Mouse (Mus musculus) C2C12 (cell line): ENCODE data around the gene Setd1b. TPM values are rescaled to one million over a fixed set of nuclear protein-coding genes. Genes with fewer than 3 reads are reported as not detected.
A peak's percentile ranks its signal among the peaks of the same experiment; 100 is the strongest.

Experiments
- H3K27me3 ChIP-seq: one replicate; pipeline ENCODE4 v1.6.1; 2011; ENCODE audit not compliant: control insufficient read depth, insufficient read depth, insufficient read length
- H3K36me3 ChIP-seq: one replicate; pipeline ENCODE4 v1.6.1; 2011; ENCODE audit not compliant: control insufficient read depth, insufficient read depth
- H3K4me3 ChIP-seq: one replicate; pipeline ENCODE4 v1.5.1; 2011; ENCODE audit warnings: mild to moderate bottlenecking, control low read depth; ENCODE audit not compliant: poor library complexity, insufficient read depth, severe bottlenecking
- H3K79me2 ChIP-seq: one replicate; pipeline ENCODE4 v1.6.1; 2011; ENCODE audit not compliant: control insufficient read depth, insufficient read depth
- H3K79me3 ChIP-seq: one replicate; pipeline ENCODE4 v1.6.1; 2011; ENCODE audit warnings: low read depth, control low read depth
- H3ac ChIP-seq: one replicate; pipeline ENCODE3; 2011; ENCODE audit warnings: low read depth; ENCODE audit not compliant: control insufficient read depth, insufficient read length
- CEBPB ChIP-seq: IDR thresholded peaks from one replicate; pipeline ENCODE4 v1.6.1; 2011; ENCODE audit warnings: low read depth, mild to moderate bottlenecking, control low read depth, moderate library complexity
- CTCF ChIP-seq: IDR thresholded peaks from one replicate; pipeline ENCODE4 v1.5.1; 2011; ENCODE audit not compliant: control insufficient read depth, insufficient read depth, insufficient read length
- FOSL1 ChIP-seq: IDR thresholded peaks from one replicate; pipeline ENCODE4 v1.8.0; 2011; ENCODE audit warnings: mild to moderate bottlenecking, low read length; ENCODE audit not compliant: poor library complexity, insufficient read depth, severe bottlenecking
- MAX ChIP-seq: IDR thresholded peaks from one replicate; pipeline ENCODE4 v1.6.1; 2011; ENCODE audit warnings: mild to moderate bottlenecking, control low read depth
- MYOD1 ChIP-seq: IDR thresholded peaks from one replicate; pipeline ENCODE4 v1.6.1; 2011; ENCODE audit warnings: low read depth; ENCODE audit not compliant: control insufficient read depth, insufficient read length
- MYOG ChIP-seq: IDR thresholded peaks from one replicate; pipeline ENCODE4 v1.6.1; 2011; ENCODE audit not compliant: control insufficient read depth, insufficient read length; ENCODE audit errors: extremely low read depth
- USF1 ChIP-seq: IDR thresholded peaks from one replicate; pipeline ENCODE4 v1.6.1; 2011; ENCODE audit warnings: low read depth, mild to moderate bottlenecking, control low read depth, moderate library complexity
- polyA plus RNA-seq: library from polyadenylated mRNA; unstranded; fragments of >200 nt; fragmentation: generic; extraction: Trizol; gene quantifications from one replicate; pipeline ENCODE4 v1.2.1, GENCODE M21; 2012; ENCODE audit warnings: missing spikeins

Gene Setd1b
- polyA plus RNA-seq, 1 experiment: 4.4 TPM

DNA sequence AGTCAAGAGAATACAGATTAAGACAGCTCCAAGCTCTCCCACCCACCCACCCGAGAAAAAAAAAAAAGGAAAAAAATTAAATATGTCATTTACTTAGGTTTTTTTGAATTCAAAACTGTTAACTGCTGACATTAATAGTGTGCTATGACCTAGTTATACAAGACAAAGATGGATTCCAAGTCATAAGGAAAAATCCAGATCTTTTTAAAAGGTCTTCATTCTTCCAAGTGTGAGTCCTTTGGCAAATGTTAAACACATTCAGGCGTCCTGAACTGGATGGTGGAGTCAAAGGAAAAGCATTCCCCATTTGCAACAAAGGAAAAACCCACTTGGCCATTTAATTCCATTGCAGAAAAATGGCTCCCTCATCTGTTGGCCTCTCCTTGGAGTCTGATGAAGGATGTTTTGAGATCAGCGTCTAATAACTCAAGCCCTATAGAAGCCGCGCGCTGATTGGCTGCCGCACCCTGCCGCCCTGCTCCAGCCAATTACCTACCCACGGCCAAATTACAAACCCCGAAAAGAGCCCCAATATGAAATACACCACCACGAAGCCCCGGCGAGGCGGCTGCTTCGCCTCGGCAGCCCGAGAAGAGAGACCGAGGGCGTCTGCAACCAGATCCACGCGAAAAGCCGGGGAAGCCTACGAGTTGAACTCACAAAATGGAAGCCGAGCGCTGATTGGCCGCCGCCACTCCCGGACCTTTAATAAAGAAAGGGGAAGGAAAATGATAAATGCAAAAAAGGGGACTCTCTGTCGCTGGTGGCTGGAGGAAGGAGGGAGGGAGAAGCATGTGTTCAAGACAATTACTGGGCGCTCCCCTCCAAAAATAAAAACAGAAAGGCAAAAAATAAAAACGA, 1.1 kb upstream of the Setd1b start:
- Histone ChIP-seq H3ac (peak overlapping the region; percentile 93), H3K79me2 (peaks cover 81% of the 10 kb centered on the region), H3K4me3 (peak overlapping the region; percentile 56), H3K27me3 (no peaks in the 10 kb centered on the region), H3K79me3 (peaks cover 36% of the 10 kb centered on the region), H3K36me3 (peaks cover 5% of the 10 kb centered on the region)
- TF ChIP-seq MAX (peak; percentile 11), CTCF (no peak)

DNA sequence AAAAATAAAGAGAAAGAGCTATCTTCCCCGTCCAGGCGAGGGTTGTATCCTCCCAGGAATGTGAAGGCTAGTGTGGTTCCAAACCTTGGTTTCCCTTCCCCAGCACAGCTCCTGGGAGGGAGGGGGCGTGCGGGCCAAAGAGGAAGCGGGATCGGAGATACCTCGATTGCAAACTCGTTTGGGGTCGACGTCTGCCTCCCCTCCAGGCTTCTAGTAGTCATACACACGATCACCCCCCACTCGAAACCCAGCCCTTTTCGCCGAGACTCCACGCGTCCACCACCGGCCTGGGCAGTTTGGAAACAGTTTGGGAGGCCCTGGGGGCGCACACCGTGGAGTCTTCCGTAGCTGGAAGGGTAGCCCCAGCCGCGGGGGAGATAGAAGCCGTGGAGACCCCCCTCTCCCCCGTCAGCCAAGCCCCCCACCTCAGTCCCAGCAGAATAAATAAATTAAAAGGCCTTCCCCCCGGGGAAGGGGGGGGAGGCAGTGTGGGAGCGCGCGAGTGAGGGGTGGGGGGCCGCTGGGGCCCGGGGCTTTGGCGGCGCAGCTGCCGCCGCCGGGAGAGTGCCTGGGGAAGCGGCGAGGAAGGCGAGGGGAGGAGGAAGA, 335 bp upstream of the Setd1b start:
- Histone ChIP-seq H3K27me3 (no peaks in the 10 kb centered on the region), H3ac (peak overlapping the region; percentile 93), H3K79me2 (peaks cover 82% of the 10 kb centered on the region), H3K4me3 (peak overlapping the region; percentile 56), H3K36me3 (peaks cover 10% of the 10 kb centered on the region), H3K79me3 (peaks cover 36% of the 10 kb centered on the region)
- TF ChIP-seq CEBPB: no peak
- no peak for TF ChIP-seq MAX
- TF ChIP-seq MYOD1: no peak
- no peak for TF ChIP-seq CTCF
- TF ChIP-seq MYOG: no peak
- TF ChIP-seq FOSL1: no peak
- no peak for TF ChIP-seq USF1

DNA sequence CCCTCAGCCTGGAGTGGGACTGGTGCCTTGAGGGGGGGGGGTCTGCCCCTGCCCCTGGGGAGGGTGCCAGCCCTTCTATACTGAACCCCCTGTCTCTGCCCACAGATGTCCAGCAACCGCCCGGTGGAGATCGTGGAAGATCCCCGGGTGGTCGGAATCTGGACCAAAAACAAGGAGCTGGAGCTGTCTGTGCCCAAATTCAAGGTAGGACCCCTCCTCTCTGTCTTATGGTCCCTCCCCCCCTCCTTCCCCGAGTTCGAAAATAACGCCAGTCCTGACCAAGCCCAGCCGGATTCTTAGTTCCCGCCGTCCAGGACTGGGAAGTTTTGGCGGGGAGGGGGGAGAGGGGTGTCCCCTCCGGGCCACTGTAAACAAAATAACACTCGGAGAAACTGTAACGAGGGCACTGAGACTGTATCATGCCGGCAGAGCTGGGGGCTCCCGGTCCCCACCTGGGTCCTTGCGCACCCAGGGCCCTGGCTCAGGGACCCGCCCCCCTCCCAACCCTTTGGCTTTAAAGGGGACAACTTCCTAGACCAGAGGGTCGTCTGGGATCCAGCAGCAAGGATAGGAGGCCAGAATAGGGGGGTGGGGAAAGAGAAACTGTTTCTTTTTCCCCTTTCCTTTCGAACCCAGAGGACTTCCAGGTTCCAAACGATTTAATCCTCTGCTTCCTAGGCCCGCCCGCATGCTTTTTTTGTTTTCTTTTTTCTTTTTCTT, 1.4 kb downstream of the Setd1b start:
- peak overlapping the region; percentile 56 for H3K4me3 ChIP-seq
- H3K27me3 ChIP-seq: no peaks in the 10 kb centered on the region
- TF ChIP-seq CTCF (no peak), USF1 (no peak), MYOG (no peak), FOSL1 (no peak), MAX (no peak), MYOD1 (no peak), CEBPB (no peak)
- peak overlapping the region; percentile 93 for H3ac ChIP-seq
- H3K79me3 ChIP-seq: peaks cover 33% of the 10 kb centered on the region
- peaks cover 76% of the 10 kb centered on the region for H3K79me2 ChIP-seq
- peaks cover 19% of the 10 kb centered on the region for H3K36me3 ChIP-seq

DNA sequence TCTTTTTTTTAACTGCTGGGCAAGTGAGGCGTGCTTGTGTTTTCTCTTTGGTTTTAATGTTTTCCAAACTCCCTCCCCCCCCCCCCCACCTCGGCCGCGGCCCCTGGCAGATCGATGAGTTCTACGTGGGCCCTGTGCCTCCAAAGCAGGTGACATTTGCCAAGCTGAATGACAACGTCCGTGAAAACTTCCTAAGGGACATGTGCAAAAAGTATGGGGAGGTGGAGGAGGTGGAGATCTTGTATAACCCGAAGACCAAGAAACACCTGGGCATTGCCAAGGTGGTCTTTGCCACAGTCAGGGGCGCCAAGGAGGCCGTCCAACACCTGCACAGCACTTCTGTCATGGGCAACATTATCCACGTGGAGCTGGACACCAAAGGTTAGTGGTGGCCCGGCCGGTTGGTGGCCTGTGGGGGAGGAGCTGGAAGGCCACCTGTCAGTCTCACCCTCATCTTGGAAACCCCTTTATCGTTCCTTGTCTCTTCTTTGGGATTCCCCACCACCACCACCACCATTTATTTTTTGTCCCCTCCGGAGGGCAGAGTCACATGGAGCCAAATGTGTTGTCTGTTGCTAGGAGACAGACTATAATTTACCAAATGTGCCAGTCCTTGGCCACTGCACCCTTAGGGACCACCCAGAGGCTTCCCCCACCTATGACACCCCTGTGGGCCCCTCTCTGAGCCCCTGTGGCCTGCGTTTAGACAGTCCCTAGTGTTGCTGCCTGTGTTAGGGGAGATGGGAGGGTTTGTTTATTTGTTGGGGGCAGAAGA, 2.2 kb downstream of the Setd1b start:
- no peak for TF ChIP-seq MYOG
- TF ChIP-seq MYOD1: no peak
- no peak for TF ChIP-seq FOSL1
- TF ChIP-seq CTCF: no peak
- no peak for TF ChIP-seq USF1
- TF ChIP-seq CEBPB: no peak
- TF ChIP-seq MAX: no peak
- Histone ChIP-seq H3K79me3 (peaks cover 38% of the 10 kb centered on the region), H3K79me2 (peaks cover 79% of the 10 kb centered on the region), H3K4me3 (peak overlapping the region; percentile 56), H3K27me3 (no peaks in the 10 kb centered on the region), H3K36me3 (peaks cover 25% of the 10 kb centered on the region), H3ac (peak overlapping the region; percentile 27)

DNA sequence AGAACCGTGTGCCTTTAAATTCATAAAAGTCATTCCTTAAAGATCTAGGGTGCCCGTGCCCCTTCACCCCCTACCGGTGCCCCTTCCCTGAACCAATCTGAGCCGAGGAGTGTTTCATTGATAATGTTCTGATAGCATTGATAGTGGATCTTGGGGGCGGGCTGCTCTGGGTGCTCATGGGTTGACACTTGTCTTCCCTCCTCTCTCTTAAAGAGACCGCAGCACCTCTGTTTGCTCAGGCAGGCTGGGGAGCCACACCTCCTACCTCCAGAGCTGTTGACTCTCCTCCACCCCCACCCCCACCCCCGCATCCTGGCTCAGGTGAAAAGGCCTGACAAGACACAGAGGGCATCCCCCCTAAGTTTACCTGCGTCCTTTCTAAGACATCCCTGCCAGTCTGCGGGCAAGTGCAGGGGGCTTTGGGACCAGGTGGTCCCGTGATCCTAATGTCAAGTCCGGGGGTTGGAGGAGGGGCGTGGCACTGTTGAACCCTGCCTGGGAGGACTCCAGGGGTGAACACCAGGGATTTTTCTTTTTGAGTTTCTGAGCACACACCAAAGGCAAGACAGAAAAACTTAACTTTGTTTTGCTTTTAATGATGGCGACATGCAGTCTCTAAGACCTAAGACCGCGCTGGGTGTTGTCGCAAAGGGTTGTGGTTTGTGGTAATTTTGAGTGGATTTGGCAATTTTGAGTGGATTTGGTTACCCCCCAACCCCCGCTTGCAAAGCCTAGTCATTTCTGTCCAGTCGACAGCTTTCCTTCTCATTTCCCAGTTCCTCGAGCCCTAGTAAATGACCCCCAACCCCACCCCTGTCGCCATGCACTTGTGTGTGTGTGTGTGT, 3.0 kb downstream of the Setd1b start:
- H3K4me3 ChIP-seq: no peak overlapping the region
- no peaks in the 10 kb centered on the region for H3K27me3 ChIP-seq
- H3K79me2 ChIP-seq: peaks cover 79% of the 10 kb centered on the region
- peaks cover 26% of the 10 kb centered on the region for H3K36me3 ChIP-seq
- H3ac ChIP-seq: peak overlapping the region; percentile 19
- TF ChIP-seq CTCF (no peak), FOSL1 (no peak), MYOG (no peak), USF1 (no peak), MAX (no peak), MYOD1 (no peak), CEBPB (no peak)
- peaks cover 33% of the 10 kb centered on the region for H3K79me3 ChIP-seq
